Mouse (Mus musculus) adipocyte (in vitro differentiated cells): ENCODE measurements around the gene Olfr48.

Experiments used
- DNase-seq: peaks from one replicate; pipeline ENCODE4 v3.0.0-alpha.2; 2016; ENCODE audit warnings: low spot score

Gene Olfr48

GRCm38 (mm10) chr2:89848105-89848504, at the start of gene Olfr48:
TSS of gene Olfr48 (minus strand) at chr2:89848205.
- DNase-seq, result no peak

DNA sequence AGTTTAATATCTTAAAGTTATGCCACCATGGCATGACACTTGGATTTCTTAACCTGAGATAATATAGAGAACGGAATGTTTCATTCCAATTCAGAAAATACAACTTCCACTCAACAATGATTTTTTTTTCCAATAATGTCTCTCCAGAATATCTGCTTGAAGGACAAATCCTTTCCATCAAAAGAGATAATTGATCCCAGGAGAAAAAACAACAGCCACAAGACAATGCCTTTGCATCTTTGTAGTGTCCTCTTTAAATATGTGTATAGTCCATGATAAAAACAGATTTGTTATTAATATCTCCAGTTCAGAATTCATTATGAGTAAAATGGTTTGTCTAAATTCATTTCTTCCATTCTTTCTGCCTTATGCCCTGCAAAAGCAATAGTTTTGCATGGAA, 30.1 kb upstream of the Olfr48 start, which contains the start of gene Olfr1257:
Olfr1257 (plus strand) TSS at position 301 of the 400 bp plus-strand sequence.
- DNase-seq, result no peak

DNA sequence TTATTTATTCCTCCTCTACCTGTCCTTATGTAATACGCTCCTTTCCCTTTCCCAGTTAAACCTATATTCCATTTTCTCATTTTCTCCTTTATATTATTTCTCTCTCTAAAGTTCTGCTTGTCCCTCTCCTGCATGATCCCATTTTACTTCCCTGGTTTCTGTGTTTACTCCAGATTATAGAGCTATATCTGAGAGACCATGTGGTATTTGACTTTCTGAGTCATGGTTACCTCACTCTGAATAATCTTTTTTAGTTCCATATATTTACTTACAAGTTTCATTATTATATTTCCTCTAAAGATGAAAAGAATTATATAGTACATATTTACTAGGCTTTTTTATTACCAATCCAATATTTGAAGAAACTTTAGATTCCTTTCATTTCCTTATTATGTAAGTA, 1.2 kb upstream of the Olfr48 start:
- DNase-seq, result no peak

GRCm38 (mm10) chr2:89841455-89841854, 6.5 kb downstream of the Olfr48 start, which contains the start of gene Olfr1256:
TSS of gene Olfr1256 (minus strand) at chr2:89841555.
- DNase-seq, result no peak

DNA sequence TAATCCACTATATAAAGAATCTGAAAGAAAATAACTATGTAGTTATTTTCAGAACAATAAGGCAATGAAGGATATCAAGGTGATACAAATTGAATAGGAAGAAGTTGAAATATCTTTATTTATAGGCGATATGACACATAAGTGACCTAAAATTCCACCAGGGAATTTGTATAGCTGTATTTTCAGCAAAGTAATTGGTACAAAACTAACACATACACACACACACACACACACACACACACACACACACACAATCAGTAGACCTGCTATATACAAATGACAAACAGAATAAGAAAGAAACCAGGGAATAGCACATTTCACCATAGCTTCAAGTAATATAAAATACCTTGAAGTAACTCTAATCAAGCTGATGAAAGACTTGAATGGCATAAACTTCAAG, 27.8 kb downstream of the Olfr48 start:
- DNase-seq, result no peak

GRCm38 (mm10) chr2:89811751-89812150, 36.3 kb downstream of the Olfr48 start, which contains the start of gene Olfr1255:
TSS of gene Olfr1255 (plus strand) at chr2:89812051.
- no peak for DNase-seq

DNA sequence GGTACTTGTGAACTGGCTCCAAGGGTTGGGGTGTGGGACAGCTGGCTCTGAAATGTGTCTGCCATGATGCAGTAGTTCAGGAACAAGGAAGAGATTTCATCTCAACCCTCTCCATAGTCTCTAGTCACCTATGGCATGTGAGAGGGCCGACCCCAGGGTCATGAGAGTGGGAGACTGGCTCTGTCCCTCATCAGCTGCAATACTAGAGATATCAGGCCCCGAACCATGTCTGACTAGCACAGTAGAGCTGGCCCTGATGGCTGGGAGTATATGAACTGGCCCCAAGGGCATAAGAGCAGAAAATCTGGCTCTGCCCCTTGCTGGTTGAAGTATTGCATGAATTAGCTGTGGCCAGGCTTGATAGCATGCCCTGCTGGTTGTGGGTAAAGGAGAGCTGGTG, 37.3 kb downstream of the Olfr48 start:
- no peak for DNase-seq

DNA sequence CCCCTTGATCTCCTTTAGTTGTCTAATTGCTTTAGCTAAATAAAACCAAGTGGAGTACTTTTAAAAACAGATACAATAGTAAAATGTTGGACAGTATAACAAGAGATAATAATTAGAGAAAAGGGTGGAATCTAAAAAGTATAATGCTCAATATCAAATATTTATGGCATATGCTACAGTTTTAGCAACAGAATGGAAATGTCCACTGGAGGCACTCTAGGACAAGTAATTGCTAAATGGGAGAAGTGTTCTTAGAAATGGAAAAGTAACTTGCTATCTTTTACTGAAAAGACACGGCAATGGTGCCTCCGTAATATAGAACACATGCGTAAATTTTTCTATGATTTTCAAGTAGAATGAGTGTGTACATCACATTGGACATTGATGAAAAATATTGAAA, 48.4 kb downstream of the Olfr48 start:
- DNase-seq, result no peak

DNA sequence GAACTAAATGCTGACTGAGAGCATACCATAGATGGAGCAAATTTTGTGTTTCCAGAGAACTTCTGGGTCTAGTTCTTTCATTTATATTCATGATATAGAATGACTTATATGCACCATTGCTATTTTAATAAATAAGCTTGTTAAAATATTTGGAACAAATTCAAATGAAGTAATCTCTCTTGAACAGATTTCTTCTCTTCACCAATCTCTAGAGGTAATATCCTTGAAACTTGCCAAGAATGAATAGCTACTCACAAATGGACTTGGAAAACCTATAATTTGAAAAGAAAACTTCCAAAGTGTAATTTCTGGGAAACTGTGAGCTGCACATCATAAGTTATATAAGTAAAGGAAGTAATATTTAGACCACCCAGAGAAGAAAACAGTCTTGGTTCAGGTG, 54.5 kb downstream of the Olfr48 start, which contains the start of gene Olfr1254:
Olfr1254 (minus strand) TSS at position 101 of the 400 bp plus-strand sequence.
- DNase-seq, result no peak
